Comparison of ENCODE assay signal across 13 mouse cellular contexts in genomic region chr2:91399168-91399567, GRCm38 (mm10). TPM values are rescaled to one million over a fixed set of nuclear protein-coding genes. Genes with fewer than 3 reads are reported as not detected.
DNase-seq lines count a peak whose midpoint lies in the region; ATAC-seq lines count a peak whose summit lies in the region.
"Had no signal": no experiment of that assay in that cellular context is flagged by ENCODE, and none has a peak within 500 bp of the region (broad histone marks: within the 10 kb centered on the region; RNA-seq: fewer than 3 reads in every experiment).

No protein-coding gene starts in this region.

- WGBS in neural tube, embryonic 13.5 days: 23% methylated on average over 3 of the region's 3 CpGs
- 41% methylated on average over 3 of the region's 3 CpGs for WGBS in hindbrain, embryonic 10.5 days
- WGBS in midbrain, embryonic 12.5 days: 28% methylated on average over 3 of the region's 3 CpGs

- no peaks in the 10 kb centered on the region for H3K9me3 ChIP-seq in neural tube, embryonic 13.5 days
- H3K9me3 ChIP-seq in hindbrain, embryonic 10.5 days: no peaks in the 10 kb centered on the region
- H3K9me3 ChIP-seq in midbrain, embryonic 12.5 days: no peaks in the 10 kb centered on the region
- H3K9me3 ChIP-seq: liver, embryonic 13.5 days had no signal

- H3K4me1 ChIP-seq in neural tube, embryonic 13.5 days (replicated peaks): peaks cover 15% of the 10 kb centered on the region
- peaks cover 41% of the 10 kb centered on the region for H3K4me1 ChIP-seq in hindbrain, embryonic 10.5 days (replicated peaks)
- H3K4me1 ChIP-seq in midbrain, embryonic 12.5 days: peaks cover 28% of the 10 kb centered on the region

- H3K36me3 ChIP-seq in neural tube, embryonic 13.5 days: no peaks in the 10 kb centered on the region
- H3K36me3 ChIP-seq in hindbrain, embryonic 10.5 days: no peaks in the 10 kb centered on the region
- no peaks in the 10 kb centered on the region for H3K36me3 ChIP-seq in midbrain, embryonic 12.5 days
- H3K36me3 ChIP-seq: liver, embryonic 13.5 days had no signal

- no peak overlapping the region for H3K4me3 ChIP-seq in neural tube, embryonic 13.5 days
- H3K4me3 ChIP-seq in hindbrain, embryonic 10.5 days: no peak overlapping the region
- H3K4me3 ChIP-seq in midbrain, embryonic 12.5 days: no peak overlapping the region
- H3K4me3 ChIP-seq: erythroblast, embryonic 14.5 days; liver, embryonic 13.5 days had no signal

- H3K4me2 ChIP-seq in neural tube, embryonic 13.5 days: no peak overlapping the region
- H3K4me2 ChIP-seq in midbrain, embryonic 12.5 days (replicated peaks): no peak overlapping the region
- H3K4me2 ChIP-seq: heart, embryonic 11.5 days; liver, embryonic 13.5 days had no signal

- H3K27ac ChIP-seq in neural tube, embryonic 13.5 days (replicated peaks): peak overlapping the region; percentile 33; the same call in 1 of the 2 replicates
- peak overlapping the region; percentile 79 for H3K27ac ChIP-seq in hindbrain, embryonic 10.5 days
- peak overlapping the region; percentile 75 for H3K27ac ChIP-seq in midbrain, embryonic 12.5 days (replicated peaks)
- H3K27ac ChIP-seq: liver, embryonic 13.5 days had no signal

- H3K9ac ChIP-seq in neural tube, embryonic 13.5 days: 0 out of 2 replicates have a peak overlapping the region, but pooled peaks have one; percentile 17
- no peak overlapping the region for H3K9ac ChIP-seq in midbrain, embryonic 12.5 days (replicated peaks)
- H3K9ac ChIP-seq: liver, embryonic 13.5 days had no signal

- no peaks in the 10 kb centered on the region for H3K27me3 ChIP-seq in neural tube, embryonic 13.5 days
- no peaks in the 10 kb centered on the region for H3K27me3 ChIP-seq in hindbrain, embryonic 10.5 days (ENCODE audit: insufficient read depth, poor library complexity, severe bottlenecking)
- no peaks in the 10 kb centered on the region for H3K27me3 ChIP-seq in midbrain, embryonic 12.5 days
- H3K27me3 ChIP-seq: liver, embryonic 13.5 days had no signal

- ATAC-seq in neural tube, embryonic 13.5 days (ENCODE audit: low read depth): no peak; the same call in 1 of the 2 replicates
- 0 out of 2 replicates have a peak, but pooled peaks have one; percentile 32 for ATAC-seq in midbrain, embryonic 12.5 days (ENCODE audit: low FRiP score, low read depth)

- DNase-seq in neural tube, embryonic 10.5 days (ENCODE audit: extremely low spot score, low spot score): no peak
- DNase-seq in hindbrain, embryonic 10.5 days (ENCODE audit: low spot score): no peak
- no peak for DNase-seq in ovary, adult 18-20 months (ENCODE audit: low spot score)
- DNase-seq in frontal cortex, postnatal 25 days (ENCODE audit: low spot score in 2 of 2): no peak
- no peak for DNase-seq in frontal cortex, postnatal 14 days (ENCODE audit: low spot score in 2 of 2)
- DNase-seq: cerebellum, adult 11-12 months; kidney, postnatal 10 days; left cerebral cortex, postnatal 4 days; liver, embryonic 13.5 days had no signal

RNA-seq across cellular contexts. Expression of gene 1110051M20Rik, which starts 45.3 kb away (rescaled TPM):
- polyA plus RNA-seq in neural tube, embryonic 13.5 days (2015; fragmentation: Nextera tagmentation; extraction: Ambion mirVana): 124 and 130 TPM in 2 replicates
- polyA plus RNA-seq in hindbrain, embryonic 10.5 days (2016; fragmentation: Nextera tagmentation; extraction: Ambion mirVana): 86.4 and 96.7 TPM in 2 replicates
- polyA plus RNA-seq in midbrain, embryonic 12.5 days (2016; fragmentation: Nextera tagmentation; extraction: Ambion mirVana): 113 and 117 TPM in 2 replicates

RNA-seq across cellular contexts. Expression of gene Lrp4, which starts 58.1 kb away (rescaled TPM):
- 5.1 and 5.8 TPM in 2 replicates for polyA plus RNA-seq in neural tube, embryonic 13.5 days (2015; fragmentation: Nextera tagmentation; extraction: Ambion mirVana)
- polyA plus RNA-seq in hindbrain, embryonic 10.5 days (2016; fragmentation: Nextera tagmentation; extraction: Ambion mirVana): 6.4 and 7.6 TPM in 2 replicates
- polyA plus RNA-seq in midbrain, embryonic 12.5 days (2016; fragmentation: Nextera tagmentation; extraction: Ambion mirVana): 8.5 and 9.8 TPM in 2 replicates
- polyA plus RNA-seq: erythroblast, embryonic 14.5 days had no signal
